Mouse (Mus musculus) liver, postnatal 0 days (tissue): ENCODE measurements around the gene Mapk1ip1l. TPM values are rescaled to one million over a fixed set of nuclear protein-coding genes. Genes with fewer than 3 reads are reported as not detected.

Experiments
- ATAC-seq: fragments of 200-750 bp; cut with Nextera tagmentation; 2 replicates; pipeline ENCODE4 v1.8.0; 2017; ENCODE audit warnings: mild to moderate bottlenecking, moderate library complexity
- DNase-seq: peaks from one replicate; pipeline ENCODE4 v3.0.0-alpha.2; 2016
- H3K27ac ChIP-seq: fragments of 300-500 bp; sonication (generic); 2 replicates; pipeline ENCODE4 v1.5.1; 2014; ENCODE audit warnings: antibody characterized with exemption, moderate library complexity, mild to moderate bottlenecking, low read depth
- H3K27me3 ChIP-seq: fragments of 300-500 bp; sonication (generic); 2 replicates; pipeline ENCODE4 v1.6.1; 2014; ENCODE audit warnings: low read length, control low read depth, mixed read lengths; ENCODE audit not compliant: insufficient read depth
- H3K36me3 ChIP-seq: fragments of 300-500 bp; sonication (generic); replicated peaks from 2 replicates; pipeline ENCODE4 v1.6.1; 2014; ENCODE audit warnings: mild to moderate bottlenecking, control low read depth, low read length, moderate library complexity, mixed read lengths; ENCODE audit not compliant: insufficient read depth
- H3K4me1 ChIP-seq: fragments of 300-500 bp; sonication (generic); 2 replicates; pipeline ENCODE4 v1.6.1; 2014; ENCODE audit warnings: antibody characterized with exemption, mild to moderate bottlenecking, control low read depth; ENCODE audit not compliant: insufficient read depth
- H3K4me2 ChIP-seq: fragments of 300-500 bp; sonication (generic); 2 replicates; pipeline ENCODE4 v1.6.1; 2014; ENCODE audit warnings: low read depth, mild to moderate bottlenecking, low read length, moderate library complexity, mixed read lengths
- H3K4me3 ChIP-seq: fragments of 300-500 bp; sonication (generic); 2 replicates; pipeline ENCODE4 v1.5.1; 2014; ENCODE audit warnings: low read depth, low read length
- H3K9ac ChIP-seq: fragments of 300-500 bp; sonication (generic); replicated peaks from 2 replicates; pipeline ENCODE4 v1.6.1; 2014; ENCODE audit warnings: mild to moderate bottlenecking, moderate library complexity
- H3K9me3 ChIP-seq: fragments of 300-500 bp; sonication (generic); 2 replicates; pipeline ENCODE4 v1.6.1; 2016; ENCODE audit warnings: mild to moderate bottlenecking, control low read depth, low read length, mixed read lengths
- CTCF ChIP-seq: sonication (generic); IDR thresholded peaks from 2 replicates; pipeline ENCODE4 v1.5.1; 2016; ENCODE audit warnings: antibody characterized with exemption, low read depth
- EP300 ChIP-seq: IDR thresholded peaks from 2 replicates; pipeline ENCODE4 v1.6.1; 2016; ENCODE audit warnings: antibody characterized with exemption, low read depth, mild to moderate bottlenecking
- WGBS: fragments of 180-500 bp; shearing (Covaris S2); extraction: QIAGEN DNeasy Blood & Tissue Kit; methylation state at CpG from one replicate; pipeline ENCODE4 v1.1.7; 2014; ENCODE audit not compliant: insufficient replicate concordance; 5-methylcytosine and 5-hydroxymethylcytosine counted together
- polyA plus RNA-seq: library from polyadenylated mRNA; unstranded; fragments of >200 nt; fragmentation: Nextera tagmentation; extraction: Ambion mirVana; gene quantifications from 2 replicates; pipeline ENCODE4 v1.2.1, GENCODE M21; 2015

Gene Mapk1ip1l
- polyA plus RNA-seq: 15.1 and 16.6 TPM in 2 replicates

GRCm38 (mm10) chr14:47297785-47298407 lies at the start of gene Mapk1ip1l:
Gene Mapk1ip1l (plus strand): TSS chr14:47298266.
- Histone ChIP-seq H3K27ac (peak within 1 kb of the TSS; percentile 92), H3K36me3 (peaks cover 4% of the 10 kb centered on the region; the same call in 1 of the 2 replicates), H3K9ac (peak within 1 kb of the TSS; percentile 81), H3K4me1 (peaks cover 29% of the 10 kb centered on the region), H3K4me2 (peak within 1 kb of the TSS; percentile 80), H3K4me3 (peak within 1 kb of the TSS; percentile 75), H3K9me3 (no peaks in the 10 kb centered on the region), H3K27me3 (no peaks in the 10 kb centered on the region)
- under 1% methylated on average over 34 of the region's 34 CpGs for WGBS
- peak; percentile 91 for ATAC-seq
- peak; percentile 94 for DNase-seq
- TF ChIP-seq CTCF: peak; percentile 99
- TF ChIP-seq EP300: 0 out of 2 replicates have a peak, but pooled peaks have one; percentile 16

DNA sequence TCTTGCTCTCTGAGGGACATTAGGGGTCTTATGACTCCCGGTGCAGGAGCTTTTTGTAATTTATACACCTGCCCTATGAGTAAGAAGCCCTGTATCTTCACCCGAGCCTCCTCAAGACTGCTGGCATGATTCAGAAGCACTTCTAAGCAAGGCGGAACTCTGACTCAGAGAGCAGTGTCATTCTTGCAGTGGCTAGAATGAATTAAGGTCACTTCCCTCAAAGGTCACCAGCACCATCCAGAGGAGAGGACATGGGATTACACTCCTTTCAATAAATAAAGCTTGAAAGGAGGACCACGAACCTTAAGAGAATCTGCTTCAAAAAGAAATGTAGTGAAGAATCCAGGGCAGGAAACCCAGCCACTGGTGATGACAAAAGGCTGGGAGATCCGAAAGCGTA lies 48.2 kb upstream of the Mapk1ip1l start:
- DNase-seq (no peak), ATAC-seq (no peak)
- Histone ChIP-seq H3K27ac (no peak overlapping the region), H3K4me1 (no peaks in the 10 kb centered on the region), H3K9ac (no peak overlapping the region), H3K4me2 (no peak overlapping the region), H3K27me3 (no peaks in the 10 kb centered on the region), H3K9me3 (no peaks in the 10 kb centered on the region), H3K36me3 (peaks cover 45% of the 10 kb centered on the region), H3K4me3 (no peak overlapping the region)
- TF ChIP-seq EP300 (no peak), CTCF (peak; percentile 71)
- WGBS: 87% methylated on average over 6 of the region's 6 CpGs

DNA sequence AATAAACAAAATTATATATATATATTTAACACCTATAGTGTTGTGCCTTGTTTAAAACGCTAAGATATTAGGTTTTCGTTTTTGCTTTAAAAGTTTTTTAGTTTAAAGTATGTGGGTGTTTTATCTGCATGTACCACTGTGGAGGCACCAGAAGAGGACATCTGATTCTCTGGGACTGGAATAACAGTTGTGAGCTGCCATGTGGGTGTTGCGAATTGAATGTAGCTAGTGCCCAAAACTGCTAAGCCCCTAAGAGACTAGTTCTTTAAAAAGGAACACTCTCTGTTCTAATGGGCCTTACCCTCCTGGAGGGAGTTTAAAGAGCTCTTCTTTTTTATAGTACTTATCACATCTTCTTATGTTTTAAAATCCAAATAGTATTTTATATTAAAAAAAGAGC lies 33.2 kb upstream of the Mapk1ip1l start:
- H3K4me3 ChIP-seq: no peak overlapping the region
- no peak for DNase-seq
- H3K36me3 ChIP-seq: peaks cover 68% of the 10 kb centered on the region
- H3K4me1 ChIP-seq: no peaks in the 10 kb centered on the region
- TF ChIP-seq CTCF (no peak), EP300 (no peak)
- no peak for ATAC-seq
- 90% methylated on average over 3 of the region's 3 CpGs for WGBS
- no peak overlapping the region for H3K4me2 ChIP-seq
- H3K27ac ChIP-seq: no peak overlapping the region
- no peaks in the 10 kb centered on the region for H3K27me3 ChIP-seq
- H3K9me3 ChIP-seq: no peaks in the 10 kb centered on the region
- H3K9ac ChIP-seq: no peak overlapping the region

DNA sequence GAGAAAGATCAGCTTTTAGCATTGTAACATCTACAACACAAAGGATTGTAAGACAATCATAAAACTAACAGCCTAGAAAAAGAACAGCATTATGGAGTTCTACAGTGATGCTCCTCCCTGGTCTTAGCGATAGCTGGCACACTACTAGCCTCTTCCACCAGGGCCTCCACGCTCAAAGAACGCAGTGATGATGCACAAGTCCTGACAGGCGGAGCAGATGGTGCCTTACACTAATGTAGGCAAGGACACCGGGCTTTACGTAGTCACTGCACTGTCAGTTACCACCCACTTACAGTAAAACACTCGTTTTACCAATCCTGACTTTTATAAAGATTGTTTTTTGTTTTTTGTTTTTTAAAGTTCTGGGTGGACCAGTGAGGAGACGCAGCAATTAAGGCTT lies 32.2 kb upstream of the Mapk1ip1l start:
- Histone ChIP-seq H3K27ac (no peak overlapping the region), H3K36me3 (peaks cover 66% of the 10 kb centered on the region), H3K9ac (no peak overlapping the region), H3K4me2 (no peak overlapping the region), H3K27me3 (no peaks in the 10 kb centered on the region), H3K4me1 (no peaks in the 10 kb centered on the region), H3K4me3 (no peak overlapping the region), H3K9me3 (no peaks in the 10 kb centered on the region)
- WGBS: 94% methylated on average over 8 of the region's 8 CpGs
- DNase-seq (no peak), ATAC-seq (no peak)
- TF ChIP-seq EP300: no peak

- Histone ChIP-seq H3K4me1 (no peaks in the 10 kb centered on the region), H3K9ac (no peak overlapping the region), H3K27ac (no peak overlapping the region), H3K4me2 (no peak overlapping the region), H3K36me3 (peaks cover 78% of the 10 kb centered on the region), H3K4me3 (no peak overlapping the region), H3K27me3 (no peaks in the 10 kb centered on the region), H3K9me3 (no peaks in the 10 kb centered on the region)
- TF ChIP-seq EP300 (no peak), CTCF (no peak)
- DNase-seq (no peak), ATAC-seq (no peak)
- WGBS: 94% methylated on average over 4 of the region's 4 CpGs
These were observed 29.0 kb upstream of the Mapk1ip1l start for GRCm38 (mm10) chr14:47269056-47269455.

DNA sequence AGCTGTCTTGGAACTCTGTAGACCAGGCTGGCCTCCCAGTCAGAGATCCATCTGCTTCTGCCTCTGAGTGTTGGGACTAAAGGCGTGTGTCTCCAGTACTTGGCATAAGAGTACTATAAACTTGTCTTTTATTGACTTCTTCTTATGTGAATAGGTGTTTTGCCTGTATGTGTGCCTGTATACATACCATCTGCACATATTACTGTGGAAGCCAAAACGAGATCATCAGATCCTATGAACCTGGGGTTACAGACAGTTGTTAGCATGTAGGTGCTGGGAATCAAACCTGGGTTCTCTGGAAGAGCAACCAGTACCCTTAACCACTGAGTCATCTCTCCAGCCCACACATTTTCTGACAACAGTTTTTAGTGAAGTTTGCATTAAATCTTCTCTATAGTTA lies 28.4 kb upstream of the Mapk1ip1l start:
- Histone ChIP-seq H3K36me3 (peaks cover 80% of the 10 kb centered on the region), H3K4me2 (no peak overlapping the region), H3K9me3 (no peaks in the 10 kb centered on the region), H3K4me3 (no peak overlapping the region), H3K27ac (no peak overlapping the region), H3K9ac (no peak overlapping the region), H3K4me1 (no peaks in the 10 kb centered on the region), H3K27me3 (no peaks in the 10 kb centered on the region)
- ATAC-seq (no peak), DNase-seq (no peak)
- 93% methylated on average over 2 of the region's 2 CpGs for WGBS
- TF ChIP-seq EP300: no peak
- no peak for TF ChIP-seq CTCF
